Mouse (Mus musculus) CH12.LX (cell line): ENCODE results near the gene Kcnn3.

ENCODE experiments used
- CHD2 ChIP-seq: IDR thresholded peaks from 2 replicates; pipeline ENCODE4 v1.6.1; 2011; ENCODE audit warnings: low read length, improper control_type of control experiment
- CTCF ChIP-seq, 2 experiments: IDR thresholded peaks in 1 of 2; conservative IDR thresholded peaks in 1 of 2; 2 replicates each; pipeline ENCODE4 v1.5.1; 2011 to 2012; ENCODE audit warnings: low read depth in 2 of 2, low read length in 2 of 2, improper control_type of control experiment in 1 of 2, inconsistent platforms in 1 of 2, mild to moderate bottlenecking in 1 of 2, moderate library complexity in 1 of 2
- EP300 ChIP-seq: IDR thresholded peaks from 2 replicates; pipeline ENCODE4 v1.6.1; 2011; ENCODE audit warnings: low read length, improper control_type of control experiment
- HCFC1 ChIP-seq: IDR thresholded peaks from 2 replicates; pipeline ENCODE4 v1.6.1; 2012; ENCODE audit warnings: low read depth, mild to moderate bottlenecking, inconsistent platforms, low read length, improper control_type of control experiment
- NRF1 ChIP-seq: IDR thresholded peaks from 2 replicates; pipeline ENCODE4 v1.6.1; 2014; ENCODE audit warnings: low read depth, mild to moderate bottlenecking, inconsistent platforms, low read length, improper control_type of control experiment, moderate library complexity
- POLR2A ChIP-seq: IDR thresholded peaks from 2 replicates; pipeline ENCODE4 v1.6.1; 2011; ENCODE audit warnings: low read depth, mild to moderate bottlenecking, improper control_type of control experiment, low read length
- POLR2AphosphoS2 ChIP-seq: IDR thresholded peaks from 2 replicates; pipeline ENCODE4 v1.6.1; 2011; ENCODE audit warnings: low read depth, low read length, improper control_type of control experiment

- TF ChIP-seq EP300 = no peak
- no peak for TF ChIP-seq POLR2A
- no peak for TF ChIP-seq CTCF (conservative IDR thresholded peaks at IDR 0.05 in 1 of 2, IDR thresholded peaks at IDR 0.05 in 1 of 2; ENCODE audit: low read depth in 2 of 2, low read length in 2 of 2)
- TF ChIP-seq NRF1 = no peak
- no peak for TF ChIP-seq HCFC1
- TF ChIP-seq POLR2AphosphoS2 = no peak
- TF ChIP-seq CHD2 = no peak
Observed at GRCm38 (mm10) chr3:89624001-89624400, 104.0 kb downstream of the Kcnn3 start.
